Mouse (Mus musculus) neural tube, embryonic 13.5 days (tissue): ENCODE measurements around the gene Dnah8. TPM values are rescaled to one million over a fixed set of nuclear protein-coding genes. Genes with fewer than 3 reads are reported as not detected.
A peak's percentile ranks its signal among the peaks of the same experiment; 100 is the strongest.

Experiments used
- ATAC-seq: fragments of 200-750 bp; cut with Nextera tagmentation; 2 replicates; pipeline ENCODE4 v1.8.0; 2017; ENCODE audit warnings: low read depth, mild to moderate bottlenecking, moderate TSS enrichment, moderate library complexity
- H3K27ac ChIP-seq: fragments of 300-500 bp; sonication (generic); replicated peaks from 2 replicates; pipeline ENCODE4 v1.5.1; 2015; ENCODE audit warnings: moderate library complexity, mild to moderate bottlenecking, inconsistent platforms
- H3K27me3 ChIP-seq: fragments of 300-500 bp; sonication (generic); 2 replicates; pipeline ENCODE4 v1.6.1; 2015; ENCODE audit warnings: mild to moderate bottlenecking, inconsistent platforms
- H3K36me3 ChIP-seq: fragments of 300-500 bp; sonication (generic); 2 replicates; pipeline ENCODE4 v1.6.1; 2015; ENCODE audit warnings: mild to moderate bottlenecking, inconsistent platforms
- H3K4me1 ChIP-seq: fragments of 300-500 bp; sonication (generic); replicated peaks from 2 replicates; pipeline ENCODE4 v1.6.1; 2015; ENCODE audit warnings: inconsistent platforms
- H3K4me2 ChIP-seq: fragments of 300-500 bp; sonication (generic); 2 replicates; pipeline ENCODE4 v1.6.1; 2015; ENCODE audit warnings: inconsistent platforms, mild to moderate bottlenecking, moderate library complexity
- H3K4me3 ChIP-seq: fragments of 300-500 bp; sonication (generic); 2 replicates; pipeline ENCODE4 v1.5.1; 2015; ENCODE audit warnings: mild to moderate bottlenecking, inconsistent platforms
- H3K9ac ChIP-seq: fragments of 300-500 bp; sonication (generic); 2 replicates; pipeline ENCODE4 v1.6.1; 2015; ENCODE audit warnings: moderate library complexity, mild to moderate bottlenecking, inconsistent platforms
- H3K9me3 ChIP-seq: fragments of 300-500 bp; sonication (generic); 2 replicates; pipeline ENCODE4 v1.6.1; 2016; ENCODE audit warnings: inconsistent platforms
- WGBS: fragments of 180-500 bp; shearing (Covaris S2); methylation state at CpG from one replicate; pipeline ENCODE4 v1.1.7; 2015; 5-methylcytosine and 5-hydroxymethylcytosine counted together
- polyA plus RNA-seq: library from polyadenylated mRNA; unstranded; fragments of >200 nt; fragmentation: Nextera tagmentation; extraction: Ambion mirVana; gene quantifications from 2 replicates; pipeline ENCODE4 v1.2.1, GENCODE M21; 2015

Dnah8 gene
- polyA plus RNA-seq, 1 experiment from 2014 or later, result 1.2 TPM

DNA sequence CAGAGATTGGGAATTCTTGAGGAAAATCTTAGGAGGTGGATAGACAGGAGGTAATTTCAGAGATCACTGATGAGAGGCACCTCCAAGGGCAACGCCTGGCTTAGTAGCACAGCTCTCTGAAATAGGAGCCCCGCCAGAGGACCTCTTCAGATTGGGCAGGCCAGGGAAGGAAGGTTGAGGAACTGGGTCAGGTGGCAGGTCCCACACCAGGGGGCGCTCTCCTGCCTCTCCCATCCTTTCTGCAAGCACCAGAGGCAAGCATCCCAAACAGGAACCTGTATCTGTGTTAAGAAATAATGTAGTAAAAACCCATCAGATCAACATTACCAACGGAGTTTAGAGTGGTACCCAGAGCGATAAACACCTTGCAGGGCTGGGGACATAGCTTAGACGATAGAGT lies 113.6 kb downstream of the Dnah8 start:
- H3K27me3 ChIP-seq, result no peaks in the 10 kb centered on the region
- WGBS, result 55% methylated on average over 6 of the region's 6 CpGs
- no peaks in the 10 kb centered on the region for H3K36me3 ChIP-seq
- no peak overlapping the region for H3K27ac ChIP-seq
- H3K9ac ChIP-seq, result no peak overlapping the region
- H3K4me1 ChIP-seq, result no peaks in the 10 kb centered on the region
- no peak for ATAC-seq
- no peak overlapping the region for H3K4me3 ChIP-seq
- H3K4me2 ChIP-seq, result no peak overlapping the region
- 0 out of 2 replicates have a peak, but pooled peaks cover 6% of the 10 kb centered on the region for H3K9me3 ChIP-seq

- 87% methylated on average over 3 of the region's 3 CpGs for WGBS
- Histone ChIP-seq H3K27me3 (no peaks in the 10 kb centered on the region), H3K27ac (no peak overlapping the region), H3K9ac (no peak overlapping the region), H3K9me3 (0 out of 2 replicates have a peak, but pooled peaks cover 6% of the 10 kb centered on the region), H3K36me3 (no peaks in the 10 kb centered on the region), H3K4me1 (no peaks in the 10 kb centered on the region), H3K4me3 (no peak overlapping the region), H3K4me2 (no peak overlapping the region)
- no peak for ATAC-seq
Measured at GRCm38 (mm10) chr17:30739769-30740168, 115.6 kb downstream of the Dnah8 start.

GRCm38 (mm10) chr17:30743947-30744346 lies 119.8 kb downstream of the Dnah8 start:
- no peak for ATAC-seq
- H3K27me3 ChIP-seq, result no peaks in the 10 kb centered on the region

DNA sequence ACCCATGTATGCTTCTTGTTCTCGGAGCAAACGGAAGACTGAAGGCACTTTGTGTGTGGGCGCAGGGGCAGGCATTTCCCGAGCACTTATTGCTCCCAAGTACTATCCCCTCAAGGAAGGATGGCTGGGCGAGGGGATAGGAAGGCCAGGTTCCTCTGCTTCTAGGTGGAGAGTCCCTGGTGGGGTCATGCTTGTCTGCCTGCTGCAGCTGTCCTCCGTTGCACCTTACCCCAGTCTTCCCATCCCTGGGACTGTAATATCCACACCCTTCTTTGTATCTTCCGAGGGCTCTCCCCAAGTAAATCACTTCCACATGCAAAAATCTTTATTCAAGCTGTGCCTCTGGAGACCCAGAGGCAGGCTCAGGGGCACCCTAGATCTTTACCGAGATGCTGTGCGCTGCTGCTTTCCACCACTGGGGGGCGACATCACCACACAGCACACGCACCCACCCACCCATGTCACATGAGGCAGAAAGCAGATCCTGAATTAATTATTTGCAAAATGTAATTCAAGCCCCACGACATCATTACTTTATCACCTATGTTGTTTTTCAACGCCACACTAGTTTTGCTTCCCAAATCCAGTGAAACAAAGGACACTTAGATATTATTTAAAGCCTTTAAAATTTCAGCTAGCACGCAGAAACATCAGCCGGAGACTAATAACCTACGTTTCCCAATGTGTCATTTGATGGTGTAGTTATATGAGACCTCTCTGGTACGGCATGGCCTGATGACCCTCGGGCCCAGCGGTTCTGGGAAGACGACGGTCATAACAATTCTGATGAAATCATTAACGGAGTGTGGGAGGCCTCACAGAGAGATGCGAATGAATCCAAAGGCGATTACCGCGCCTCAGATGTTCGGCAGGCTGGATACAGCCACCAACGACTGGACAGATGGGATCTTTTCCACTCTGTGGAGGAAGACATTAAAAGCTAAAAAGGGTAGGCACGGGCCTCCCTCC lies 122.2 kb downstream of the Dnah8 start:
- Histone ChIP-seq H3K9me3 (no peaks in the 10 kb centered on the region), H3K4me1 (peaks cover 23% of the 10 kb centered on the region; the same call in 1 of the 2 replicates), H3K27me3 (no peaks in the 10 kb centered on the region), H3K27ac (no peak overlapping the region), H3K9ac (no peak overlapping the region), H3K4me3 (no peak overlapping the region), H3K36me3 (no peaks in the 10 kb centered on the region), H3K4me2 (peak overlapping the region; percentile 21)
- peak; percentile 90 for ATAC-seq
- WGBS, result 42% methylated on average over 29 of the region's 29 CpGs

More at GRCm38 (mm10) chr17:30743947-30744346, 119.8 kb downstream of the Dnah8 start:
- H3K4me2 ChIP-seq, result no peak overlapping the region
- H3K27ac ChIP-seq, result no peak overlapping the region
- H3K4me3 ChIP-seq, result no peak overlapping the region
- no peaks in the 10 kb centered on the region for H3K36me3 ChIP-seq
- H3K4me1 ChIP-seq, result peaks cover 15% of the 10 kb centered on the region; the same call in 1 of the 2 replicates
- H3K9ac ChIP-seq, result no peak overlapping the region
- WGBS, result 83% methylated on average over 3 of the region's 3 CpGs
- H3K9me3 ChIP-seq, result no peaks in the 10 kb centered on the region

DNA sequence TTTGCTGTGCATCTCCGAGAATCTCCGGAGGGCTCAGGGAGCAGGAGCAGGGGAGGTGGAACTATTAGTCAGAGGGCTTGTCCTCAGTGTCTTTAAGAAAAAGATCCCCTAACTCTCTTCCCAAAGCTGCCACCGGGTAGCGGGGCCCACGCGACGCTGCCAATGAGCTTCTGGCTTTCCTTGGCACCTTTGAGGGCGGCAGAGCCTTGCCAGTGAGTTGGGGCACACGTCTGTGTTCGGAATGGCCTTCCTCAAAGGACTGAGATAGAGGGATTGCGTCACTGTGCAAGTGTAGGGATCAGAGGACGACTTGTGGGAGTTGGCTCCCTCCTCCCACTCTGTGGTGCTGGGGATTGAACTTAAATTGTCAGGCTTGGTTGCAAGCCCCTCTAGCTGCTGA lies 125.2 kb downstream of the Dnah8 start:
- peaks cover 23% of the 10 kb centered on the region; the same call in 1 of the 2 replicates for H3K4me1 ChIP-seq
- no peak overlapping the region for H3K4me2 ChIP-seq
- H3K27ac ChIP-seq, result no peak overlapping the region
- H3K27me3 ChIP-seq, result no peaks in the 10 kb centered on the region
- no peaks in the 10 kb centered on the region for H3K36me3 ChIP-seq
- no peak overlapping the region for H3K9ac ChIP-seq
- no peaks in the 10 kb centered on the region for H3K9me3 ChIP-seq
- H3K4me3 ChIP-seq, result no peak overlapping the region
- no peak for ATAC-seq
- WGBS, result 88% methylated on average over 12 of the region's 12 CpGs

DNA sequence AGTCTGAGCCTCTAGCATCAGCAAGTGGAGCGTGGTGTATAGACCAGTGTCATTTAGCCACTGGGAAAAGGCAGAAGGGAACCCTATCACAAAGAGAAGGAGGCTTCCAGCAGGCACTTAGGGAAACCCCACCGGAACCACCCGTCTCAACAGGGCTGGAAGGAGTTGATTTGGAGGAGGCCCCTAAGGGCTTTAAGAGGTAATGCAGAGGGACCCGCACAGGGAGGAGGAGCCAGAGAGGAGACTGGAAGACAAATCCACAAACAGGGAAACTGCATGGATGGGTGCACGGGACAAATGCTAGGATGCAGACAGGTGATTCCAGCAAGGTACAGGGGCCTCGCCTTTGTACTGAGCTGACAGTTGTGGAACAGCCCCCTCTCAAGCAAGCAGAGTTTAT lies 126.1 kb downstream of the Dnah8 start:
- ATAC-seq, result no peak
- Histone ChIP-seq H3K36me3 (no peaks in the 10 kb centered on the region), H3K27ac (no peak overlapping the region)

DNA sequence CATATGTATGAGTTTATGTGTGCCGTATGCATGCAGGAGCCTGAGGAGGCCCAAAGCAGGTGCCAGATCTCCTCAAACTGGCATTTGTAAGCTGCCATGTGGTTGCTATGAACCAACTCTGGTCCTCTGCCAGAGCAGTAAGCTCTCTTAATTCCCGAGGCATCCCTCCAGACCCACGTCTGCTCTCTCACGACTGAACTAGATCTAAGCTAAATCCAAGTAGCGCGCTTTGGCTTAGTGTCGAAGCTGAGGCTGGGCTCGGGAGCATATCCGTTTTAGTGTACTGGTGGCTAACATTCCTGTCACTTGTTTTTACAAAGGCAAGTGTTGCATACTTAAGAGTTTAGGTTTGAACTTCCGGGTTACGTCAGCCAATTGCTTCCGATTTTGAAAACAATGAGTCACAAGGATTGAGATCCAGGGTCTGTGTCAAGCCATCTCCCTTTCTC lies 128.2 kb downstream of the Dnah8 start:
- no peak overlapping the region for H3K4me3 ChIP-seq
- no peak overlapping the region for H3K27ac ChIP-seq
- ATAC-seq, result no peak
- WGBS, result 81% methylated on average over 12 of the region's 12 CpGs
- H3K4me2 ChIP-seq, result no peak overlapping the region
- no peaks in the 10 kb centered on the region for H3K36me3 ChIP-seq
- peaks cover 3% of the 10 kb centered on the region; the same call in 1 of the 2 replicates for H3K9me3 ChIP-seq
- H3K4me1 ChIP-seq, result peaks cover 10% of the 10 kb centered on the region; the same call in 1 of the 2 replicates
- no peaks in the 10 kb centered on the region for H3K27me3 ChIP-seq
- no peak overlapping the region for H3K9ac ChIP-seq

More for the DNA sequence above, 126.1 kb downstream of the Dnah8 start:
- Histone ChIP-seq H3K4me2 (no peak overlapping the region), H3K4me1 (peaks cover 23% of the 10 kb centered on the region; the same call in 1 of the 2 replicates), H3K9ac (no peak overlapping the region), H3K9me3 (no peaks in the 10 kb centered on the region), H3K27me3 (no peaks in the 10 kb centered on the region), H3K4me3 (no peak overlapping the region)
- 50% methylated on average over 6 of the region's 6 CpGs for WGBS

DNA sequence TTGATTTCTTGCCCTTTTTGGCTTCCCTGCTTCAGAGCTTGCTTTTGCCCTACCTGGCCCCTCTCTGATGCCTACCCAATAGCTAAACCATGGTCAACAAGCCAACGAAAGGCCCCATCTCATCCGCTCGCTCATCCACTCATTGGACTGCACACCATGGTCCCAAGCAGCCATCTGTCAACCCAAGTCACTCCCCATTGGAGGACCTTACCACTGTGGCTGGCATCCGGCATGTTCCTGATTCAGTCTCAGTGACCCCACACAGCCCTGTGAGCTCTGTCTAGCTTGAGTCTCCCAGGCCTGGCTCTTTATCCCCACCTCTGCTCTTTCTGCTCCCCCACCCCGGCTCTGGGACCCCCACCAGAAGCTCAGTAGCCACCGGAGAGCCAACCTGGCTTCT lies 129.0 kb downstream of the Dnah8 start:
- Histone ChIP-seq H3K27ac (no peak overlapping the region), H3K36me3 (no peaks in the 10 kb centered on the region), H3K27me3 (no peaks in the 10 kb centered on the region), H3K4me3 (no peak overlapping the region), H3K4me2 (no peak overlapping the region), H3K9me3 (peaks cover 3% of the 10 kb centered on the region; the same call in 1 of the 2 replicates), H3K4me1 (peaks cover 9% of the 10 kb centered on the region; the same call in 1 of the 2 replicates), H3K9ac (no peak overlapping the region)
- ATAC-seq, result no peak
- WGBS, result 89% methylated on average over 6 of the region's 6 CpGs

DNA sequence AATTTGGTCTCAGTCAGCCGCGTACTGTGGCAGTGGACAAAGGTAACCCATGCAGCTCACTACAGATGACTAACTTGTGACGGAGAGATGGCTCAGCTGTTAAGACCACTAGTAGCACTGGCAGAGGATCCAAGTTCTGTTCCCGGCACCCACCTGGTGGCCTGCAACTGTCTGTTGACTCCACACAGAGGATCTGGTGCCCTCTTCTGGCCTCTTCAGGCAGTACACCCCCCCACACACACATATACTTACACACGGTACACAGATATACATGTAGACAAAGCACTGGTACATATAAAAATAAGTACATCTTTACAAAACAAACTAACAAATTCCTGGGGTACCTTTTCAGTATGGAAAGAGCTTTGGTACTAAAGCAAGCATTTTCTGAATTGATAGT lies 132.6 kb downstream of the Dnah8 start:
- 96% methylated on average over 5 of the region's 5 CpGs for WGBS
- Histone ChIP-seq H3K4me2 (no peak overlapping the region), H3K27me3 (no peaks in the 10 kb centered on the region), H3K36me3 (no peaks in the 10 kb centered on the region), H3K9me3 (peaks cover 8% of the 10 kb centered on the region; the same call in 1 of the 2 replicates), H3K4me1 (no peaks in the 10 kb centered on the region), H3K27ac (no peak overlapping the region), H3K4me3 (no peak overlapping the region), H3K9ac (no peak overlapping the region)
- ATAC-seq, result no peak

DNA sequence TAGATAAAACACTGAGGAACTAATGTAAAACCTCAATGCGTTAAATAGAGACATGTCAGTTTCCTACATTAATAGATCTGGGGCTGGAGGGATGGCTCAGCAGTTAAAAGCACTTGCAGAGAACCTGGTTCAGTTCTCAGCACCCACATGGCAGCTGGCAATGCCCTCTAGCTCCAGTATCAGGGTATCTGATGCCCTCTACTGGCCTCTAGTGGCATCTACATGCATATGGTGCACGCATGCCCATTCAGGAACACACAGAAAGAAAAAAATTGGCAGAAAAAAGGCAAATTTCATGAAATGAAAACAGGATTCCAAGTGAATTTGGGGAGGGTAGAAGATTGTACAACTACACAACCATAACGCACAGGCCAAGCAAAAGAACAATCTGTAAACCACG lies 136.2 kb downstream of the Dnah8 start:
- no peak for ATAC-seq
- Histone ChIP-seq H3K4me1 (no peaks in the 10 kb centered on the region), H3K27me3 (no peaks in the 10 kb centered on the region), H3K9ac (no peak overlapping the region), H3K9me3 (peaks cover 8% of the 10 kb centered on the region; the same call in 1 of the 2 replicates), H3K4me3 (no peak overlapping the region), H3K4me2 (no peak overlapping the region), H3K27ac (no peak overlapping the region), H3K36me3 (no peaks in the 10 kb centered on the region)
- 93% methylated on average over 4 of the region's 4 CpGs for WGBS

- 92% methylated on average over 8 of the region's 8 CpGs for WGBS
Measured at GRCm38 (mm10) chr17:30764276-30764675, 140.1 kb downstream of the Dnah8 start.

GRCm38 (mm10) chr17:30774416-30774815 lies 150.3 kb downstream of the Dnah8 start:
- no peak overlapping the region for H3K27ac ChIP-seq
- H3K4me2 ChIP-seq, result no peak overlapping the region
- no peaks in the 10 kb centered on the region; the same call in 1 of the 2 replicates for H3K4me1 ChIP-seq
- no peaks in the 10 kb centered on the region for H3K27me3 ChIP-seq
- no peaks in the 10 kb centered on the region for H3K9me3 ChIP-seq
- no peak for ATAC-seq
- H3K9ac ChIP-seq, result no peak overlapping the region
- no peak overlapping the region for H3K4me3 ChIP-seq
- no peaks in the 10 kb centered on the region for H3K36me3 ChIP-seq

More at GRCm38 (mm10) chr17:30764276-30764675, 140.1 kb downstream of the Dnah8 start:
- Histone ChIP-seq H3K4me1 (no peaks in the 10 kb centered on the region), H3K36me3 (no peaks in the 10 kb centered on the region), H3K9me3 (0 out of 2 replicates have a peak, but pooled peaks cover 5% of the 10 kb centered on the region), H3K27ac (no peak overlapping the region), H3K9ac (no peak overlapping the region), H3K4me2 (no peak overlapping the region), H3K27me3 (no peaks in the 10 kb centered on the region), H3K4me3 (no peak overlapping the region)
- no peak for ATAC-seq
